Mouse (Mus musculus) olfactory bulb, adult 2 months (tissue): ENCODE measurements around the gene Dkc1.

Experiments used
- CTCF ChIP-seq: fragments of 200-500 bp; IDR thresholded peaks from 2 replicates; pipeline ENCODE4 v1.5.1; 2012; ENCODE audit warnings: low read depth, mild to moderate bottlenecking, low read length, moderate library complexity; ENCODE audit not compliant: insufficient read depth
- POLR2A ChIP-seq: fragments of 200-500 bp; IDR thresholded peaks from 2 replicates; pipeline ENCODE4 v1.6.1; 2012; ENCODE audit warnings: mild to moderate bottlenecking, low read depth, low read length, moderate library complexity; ENCODE audit not compliant: insufficient read depth

- no peak for TF ChIP-seq CTCF
- no peak for TF ChIP-seq POLR2A
These were observed 56.6 kb downstream of the Dkc1 start for GRCm38 (mm10) chrX:75152249-75152648.
